Mouse (Mus musculus) bone marrow, adult 2 months (tissue): ENCODE measurements around the gene Hist1h3d. TPM values are rescaled to one million over a fixed set of nuclear protein-coding genes. Genes with fewer than 3 reads are reported as not detected.
A peak's percentile ranks its signal among the peaks of the same experiment; 100 is the strongest.
"Not testable (repeated sequence)": the region's sequence is repeated elsewhere in the genome, so short reads cannot be mapped to it uniquely, and the experiment has no call there.

ENCODE experiments used
- H3K27ac ChIP-seq: fragments of 200-500 bp; 2 replicates; pipeline ENCODE4 v1.5.1; 2012; ENCODE audit warnings: low read depth, mild to moderate bottlenecking, control low read depth, inconsistent platforms, low read length; ENCODE audit not compliant: control insufficient read depth, poor library complexity, insufficient read depth
- H3K4me1 ChIP-seq: fragments of 200-500 bp; 2 replicates; pipeline ENCODE4 v1.6.1; 2011; ENCODE audit warnings: low read length; ENCODE audit not compliant: control insufficient read depth, insufficient read depth
- H3K4me3 ChIP-seq: fragments of 200-500 bp; replicated peaks from 2 replicates; pipeline ENCODE3; 2011; ENCODE audit warnings: mild to moderate bottlenecking, low read depth, low read length, control low read depth; ENCODE audit not compliant: control insufficient read depth
- CTCF ChIP-seq: fragments of 200-500 bp; IDR thresholded peaks from 2 replicates; pipeline ENCODE4 v1.5.1; 2011; ENCODE audit warnings: low read length, control low read depth; ENCODE audit not compliant: control insufficient read depth, insufficient read depth
- POLR2A ChIP-seq: fragments of 200-500 bp; IDR thresholded peaks from 2 replicates; pipeline ENCODE4 v1.6.1; 2011; ENCODE audit warnings: low read depth, mild to moderate bottlenecking, control low read depth, low read length, borderline replicate concordance; ENCODE audit not compliant: control insufficient read depth
- WGBS: fragments of 180-500 bp; shearing (Covaris S2); methylation state at CpG from one replicate; pipeline ENCODE4 v1.1.7; 2018; 5-methylcytosine and 5-hydroxymethylcytosine counted together
- polyA plus RNA-seq: library from polyadenylated mRNA; stranded (reverse); fragments of >200 nt; gene quantifications from 2 replicates; pipeline ENCODE4 v1.2.4, GENCODE M21; 2011; ENCODE audit warnings: low replicate concordance; ENCODE audit not compliant: missing spikeins, insufficient read depth, insufficient read length

Gene Hist1h3d
- polyA plus RNA-seq, 1 experiment = 11.3 TPM

GRCm38 (mm10) chr13:23620056-23620732 is 44.6 kb downstream of the Hist1h3d start:
- H3K4me1 ChIP-seq = peaks cover 1% of the 10 kb centered on the region; the same call in 1 of the 2 replicates
- peak overlapping the region; percentile 98 for H3K27ac ChIP-seq
- no peak for TF ChIP-seq POLR2A
- TF ChIP-seq CTCF = no peak
- WGBS = 20% methylated on average over 12 of the region's 12 CpGs
- H3K4me3 ChIP-seq = peak overlapping the region; percentile 68

GRCm38 (mm10) chr13:23620733-23621531 is 45.4 kb downstream of the Hist1h3d start, which contains the start of gene Hist1h2be:
Gene Hist1h2be, minus strand, starts transcription at chr13:23621124.
- H3K4me3 ChIP-seq = peak within 1 kb of the TSS; percentile 76

GRCm38 (mm10) chr13:23621532-23622174 is 46.1 kb downstream of the Hist1h3d start:
- peak overlapping the region; percentile 99 for H3K27ac ChIP-seq
- TF ChIP-seq POLR2A (peak; percentile 78), CTCF (no peak)
- WGBS = under 1% methylated on average over 18 of the region's 18 CpGs
- peak overlapping the region; percentile 76 for H3K4me3 ChIP-seq
- H3K4me1 ChIP-seq = peaks cover 1% of the 10 kb centered on the region; the same call in 1 of the 2 replicates

More at GRCm38 (mm10) chr13:23620733-23621531, 45.4 kb downstream of the Hist1h3d start, which contains the start of gene Hist1h2be:
- under 1% methylated on average over 27 of the region's 27 CpGs for WGBS
- peak within 1 kb of the TSS; percentile 99 for H3K27ac ChIP-seq
- TF ChIP-seq CTCF = no peak
- no peak for TF ChIP-seq POLR2A
- peaks cover 1% of the 10 kb centered on the region; the same call in 1 of the 2 replicates for H3K4me1 ChIP-seq

GRCm38 (mm10) chr13:23622175-23622671 is 46.7 kb downstream of the Hist1h3d start, which contains the start of gene Hist1h1e:
Gene Hist1h1e, minus strand, starts transcription at chr13:23622558.
- peak; percentile 98 for TF ChIP-seq POLR2A
- H3K4me1 ChIP-seq = not testable (repeated sequence)
- WGBS = under 1% methylated on average over 53 of the region's 53 CpGs
- Histone ChIP-seq H3K27ac (peak within 1 kb of the TSS; percentile 99), H3K4me3 (peak within 1 kb of the TSS; percentile 76)

- Histone ChIP-seq H3K4me3 (no peak overlapping the region), H3K27ac (no peak overlapping the region), H3K4me1 (peaks cover 1% of the 10 kb centered on the region; the same call in 1 of the 2 replicates)
- TF ChIP-seq CTCF = no peak
- TF ChIP-seq POLR2A = no peak
- 20% methylated on average over 7 of the region's 7 CpGs for WGBS
Observed at GRCm38 (mm10) chr13:23622861-23623450, 47.4 kb downstream of the Hist1h3d start.

Other genes with a start within 250 kb of the Hist1h3d start
- gene Zfp322a, start 206.6 kb upstream of the Hist1h3d start, polyA plus RNA-seq = 4.2 and 6.1 TPM in 2 replicates
- gene Abt1, start 151.9 kb upstream of the Hist1h3d start, polyA plus RNA-seq = 8.5 and 10.4 TPM in 2 replicates
- 0.87 and 3.1 TPM in 2 replicates for gene Btn1a1, start 109.9 kb upstream of the Hist1h3d start, polyA plus RNA-seq
- 0.47 TPM in 1 of 2 replicates, not detected in the other for gene Btn2a2, start 86.9 kb upstream of the Hist1h3d start, polyA plus RNA-seq
- 23.3 and 39.5 TPM in 2 replicates for gene Hist1h4h, start 44.7 kb upstream of the Hist1h3d start, polyA plus RNA-seq
- gene Hist1h2af, start 41.9 kb upstream of the Hist1h3d start, polyA plus RNA-seq = 105 and 151 TPM in 2 replicates
- gene Hist1h3g, start 40.3 kb upstream of the Hist1h3d start, polyA plus RNA-seq = 16.1 and 17.7 TPM in 2 replicates
- 6.8 and 11.4 TPM in 2 replicates for gene Hist1h2bh, start 32.4 kb upstream of the Hist1h3d start, polyA plus RNA-seq
- 3.0 and 6.4 TPM in 2 replicates for gene Hist1h3f, start 31.7 kb upstream of the Hist1h3d start, polyA plus RNA-seq
- gene Hist1h4f, start 24.1 kb upstream of the Hist1h3d start, polyA plus RNA-seq = 114 and 284 TPM in 2 replicates
- 9.7 and 12.7 TPM in 2 replicates for gene Hist1h1d, start 22.5 kb upstream of the Hist1h3d start, polyA plus RNA-seq
- gene Hist1h3e, start 13.4 kb upstream of the Hist1h3d start, polyA plus RNA-seq = 5.3 and 12.9 TPM in 2 replicates
- gene Hist1h2ae, start 4.5 kb upstream of the Hist1h3d start, polyA plus RNA-seq = 12.5 and 23.9 TPM in 2 replicates
- 65.5 and 109 TPM in 2 replicates for gene Hist1h2bg, start 4.4 kb upstream of the Hist1h3d start, polyA plus RNA-seq
- 32.4 and 40.5 TPM in 2 replicates for gene Hist1h2bf, start 1.6 kb upstream of the Hist1h3d start, polyA plus RNA-seq
- gene Hist1h2ad, start 1.4 kb upstream of the Hist1h3d start, polyA plus RNA-seq = 2.6 and 4.3 TPM in 2 replicates
- gene Hist1h4d, start 5.8 kb downstream of the Hist1h3d start, polyA plus RNA-seq = 50.4 and 64.8 TPM in 2 replicates
- gene Hist1h2be, start 45.4 kb downstream of the Hist1h3d start, polyA plus RNA-seq = 9.2 and 11.8 TPM in 2 replicates
- 27.6 and 54.3 TPM in 2 replicates for gene Hist1h1e, start 46.8 kb downstream of the Hist1h3d start, polyA plus RNA-seq
- gene Hist1h2ac, start 108.2 kb downstream of the Hist1h3d start, polyA plus RNA-seq = 2.0 and 3.7 TPM in 2 replicates
- 42.9 and 54.0 TPM in 2 replicates for gene Hist1h2bc, start 108.4 kb downstream of the Hist1h3d start, polyA plus RNA-seq
- 3.9 TPM in 1 of 2 replicates, not detected in the other for gene Hist1h1t, start 120.1 kb downstream of the Hist1h3d start, polyA plus RNA-seq
- gene Hist1h4c, start 122.7 kb downstream of the Hist1h3d start, polyA plus RNA-seq = 7.1 and 15.1 TPM in 2 replicates
- 4.0 and 4.5 TPM in 2 replicates for gene Hfe, start 135.1 kb downstream of the Hist1h3d start, polyA plus RNA-seq
- 78.9 and 108 TPM in 2 replicates for gene Hist1h1c, start 163.0 kb downstream of the Hist1h3d start, polyA plus RNA-seq
- gene Hist1h3c, start 169.8 kb downstream of the Hist1h3d start, polyA plus RNA-seq = 42.2 and 62.6 TPM in 2 replicates
- 65.7 and 136 TPM in 2 replicates for gene Hist1h2bb, start 171.0 kb downstream of the Hist1h3d start, polyA plus RNA-seq
- gene Hist1h2ab, start 175.4 kb downstream of the Hist1h3d start, polyA plus RNA-seq = 30.3 and 31.4 TPM in 2 replicates
- gene Hist1h3b, start 176.5 kb downstream of the Hist1h3d start, polyA plus RNA-seq = 19.6 TPM in 1 of 2 replicates, not detected in the other
- gene Hist1h4b, start 181.2 kb downstream of the Hist1h3d start, polyA plus RNA-seq = 275 and 281 TPM in 2 replicates
- 62.7 and 98.3 TPM in 2 replicates for gene Hist1h4a, start 185.5 kb downstream of the Hist1h3d start, polyA plus RNA-seq
- gene Hist1h3a, start 186.6 kb downstream of the Hist1h3d start, polyA plus RNA-seq = 11.4 and 30.9 TPM in 2 replicates
- 38.3 and 41.6 TPM in 2 replicates for gene Hist1h1a, start 187.9 kb downstream of the Hist1h3d start, polyA plus RNA-seq
- gene Trim38, start 194.2 kb downstream of the Hist1h3d start, polyA plus RNA-seq = not detected in 2 replicates
- gene Slc17a2, start 231.2 kb downstream of the Hist1h3d start, polyA plus RNA-seq = 1.4 TPM in 1 of 2 replicates, not detected in the other